Mouse (Mus musculus): ENCODE measurements around the gene Tmem259.
A peak's percentile ranks its signal among the peaks of the same experiment; 100 is the strongest.

Tmem259 gene

DNA sequence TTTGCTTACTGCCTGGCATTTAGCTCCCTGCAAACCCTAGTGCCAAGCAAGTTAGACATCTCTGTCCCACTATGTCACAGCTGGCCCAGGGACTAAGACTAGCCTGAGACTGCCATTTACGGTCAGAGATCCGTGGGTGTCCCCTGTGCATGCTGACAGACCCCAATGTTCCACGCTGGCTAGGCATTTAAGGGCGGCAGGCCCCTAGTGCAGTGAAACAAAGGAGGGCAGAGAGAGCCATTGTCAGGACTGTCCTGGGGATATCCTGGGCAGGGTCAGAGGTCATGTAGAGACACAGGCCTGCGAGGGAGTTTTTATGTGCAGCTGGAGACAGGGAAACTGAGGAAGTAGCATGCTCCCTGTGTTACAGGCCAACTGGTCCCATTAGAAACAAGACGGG is 50.3 kb downstream of the Tmem259 start:
- no peak for DNase-seq

DNA sequence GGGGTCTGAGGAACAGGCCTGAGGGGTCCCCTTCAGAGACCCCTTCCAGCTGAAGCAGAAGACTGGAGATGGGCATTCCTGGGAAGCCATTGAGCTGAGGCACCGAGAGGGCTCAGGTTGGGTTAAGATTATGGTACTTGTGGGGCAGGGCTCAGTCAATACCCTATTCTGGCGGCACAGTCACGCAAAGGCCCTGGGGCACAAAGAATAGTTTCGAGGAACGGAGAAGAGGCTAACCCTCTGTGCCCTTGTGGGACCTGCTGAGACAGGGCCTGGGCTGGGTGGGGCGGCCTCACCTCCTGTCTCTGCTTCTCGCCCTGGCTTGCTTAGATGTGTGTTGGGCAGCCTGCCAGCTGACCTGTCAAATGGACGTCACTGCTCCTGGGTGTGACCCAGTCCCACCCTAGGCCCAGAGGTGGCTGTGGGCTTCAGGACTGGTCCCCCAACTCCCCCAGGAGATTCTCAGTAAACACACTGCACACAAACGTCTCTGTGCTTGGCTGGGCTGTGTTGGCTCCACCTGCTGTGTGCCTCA is 50.9 kb downstream of the Tmem259 start:
- peak; percentile 30 to 60 for DNase-seq

DNA sequence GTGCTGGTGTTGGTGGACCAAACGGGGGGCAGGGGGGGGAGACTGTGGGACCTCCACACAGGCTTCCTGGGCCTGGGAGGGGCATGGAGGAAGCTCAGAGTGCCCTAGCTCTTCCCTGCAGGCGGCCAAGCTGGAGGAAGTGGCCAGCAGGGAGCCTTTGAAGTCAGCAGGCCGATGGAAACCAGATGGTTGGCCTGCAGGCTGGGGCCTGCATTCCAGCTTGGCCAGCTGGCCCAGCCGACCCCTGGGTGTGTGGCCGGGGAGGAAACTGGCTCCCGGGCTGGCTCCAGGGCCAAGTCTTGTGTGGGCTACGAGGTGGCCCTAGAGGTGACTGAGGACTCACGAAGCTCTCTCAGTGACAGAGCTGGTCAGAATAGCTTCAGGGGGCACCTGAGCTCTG is 51.4 kb downstream of the Tmem259 start:
- DNase-seq: peak in 1 of 2 experiments; percentile 68

DNA sequence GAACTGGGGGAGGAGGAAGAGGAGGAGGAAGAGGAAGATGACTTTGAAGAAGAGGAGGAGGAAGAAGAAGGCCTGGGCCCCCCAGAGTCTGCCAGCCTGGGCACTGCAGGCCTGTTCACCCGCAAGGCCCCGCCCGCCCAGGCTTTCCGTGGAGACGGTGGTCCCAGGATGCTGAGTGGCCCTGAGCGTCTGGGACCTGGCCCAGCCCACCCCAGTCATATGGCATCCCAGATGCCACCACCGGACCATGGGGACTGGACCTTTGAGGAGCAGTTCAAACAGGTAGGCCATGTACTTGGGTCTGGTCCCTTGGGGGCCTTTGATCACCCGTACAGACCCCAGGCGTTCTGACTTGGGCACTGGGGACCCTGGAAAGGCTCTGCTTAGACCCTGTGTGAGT is 52.3 kb downstream of the Tmem259 start:
- no peak for DNase-seq

DNA sequence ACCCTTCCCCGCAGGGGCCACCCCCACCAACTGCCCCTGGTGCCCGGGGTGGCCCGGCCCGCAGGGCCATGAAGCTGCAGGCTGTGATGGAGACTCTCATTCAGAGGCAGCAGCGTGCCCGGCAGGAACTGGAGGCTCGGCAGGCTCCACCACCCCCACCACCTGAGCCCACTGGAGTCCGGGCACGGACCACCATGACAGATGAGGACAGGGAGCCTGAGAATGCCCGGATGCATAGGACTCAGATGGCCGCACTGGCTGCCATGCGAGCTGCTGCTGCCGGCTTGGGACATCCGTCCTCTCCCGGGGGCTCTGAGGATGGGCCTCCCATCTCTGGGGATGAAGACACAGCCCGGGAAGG is 53.3 kb downstream of the Tmem259 start:
- no peak for DNase-seq

DNA sequence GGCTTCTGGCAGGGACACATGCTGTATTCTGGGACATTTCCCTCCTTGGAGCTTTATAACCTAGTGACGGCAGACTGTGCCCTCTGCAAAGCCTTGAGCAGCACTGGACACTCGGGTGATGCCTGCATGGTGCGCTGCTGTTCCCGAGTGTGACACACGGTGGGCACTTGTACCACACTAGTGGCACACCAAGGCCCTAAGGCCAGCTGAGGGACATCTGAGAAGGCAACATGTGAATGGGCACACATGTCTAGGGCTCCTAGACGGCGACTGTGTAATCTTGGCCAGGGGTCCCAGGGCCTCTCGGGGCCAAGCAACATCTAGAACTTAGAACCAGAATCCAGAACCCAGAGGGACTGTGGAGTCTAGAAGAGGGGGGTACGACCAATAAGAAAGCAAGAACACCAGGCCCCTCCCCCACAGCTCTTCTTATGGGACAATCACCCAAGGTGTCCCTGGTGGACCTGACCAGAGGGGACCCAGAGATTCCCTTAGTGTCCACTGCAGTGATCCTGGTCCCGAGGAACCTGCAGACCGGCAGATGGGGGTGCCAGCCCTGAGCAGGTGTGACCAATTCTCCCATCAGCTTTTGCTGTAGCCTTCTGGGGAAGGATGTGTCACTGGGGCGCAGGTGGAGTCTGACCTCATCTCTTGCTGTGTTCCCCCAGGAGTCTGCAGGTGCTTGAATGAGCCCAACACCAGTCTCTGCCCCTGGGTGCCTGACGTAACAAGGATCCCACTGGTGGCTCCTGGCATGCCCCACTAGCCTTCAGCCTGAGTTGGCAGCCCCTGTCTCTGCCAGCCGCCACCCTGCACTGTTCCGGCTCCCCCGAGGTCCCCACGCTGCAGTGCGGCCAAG is 53.9 kb downstream of the Tmem259 start:
- no peak for DNase-seq

DNA sequence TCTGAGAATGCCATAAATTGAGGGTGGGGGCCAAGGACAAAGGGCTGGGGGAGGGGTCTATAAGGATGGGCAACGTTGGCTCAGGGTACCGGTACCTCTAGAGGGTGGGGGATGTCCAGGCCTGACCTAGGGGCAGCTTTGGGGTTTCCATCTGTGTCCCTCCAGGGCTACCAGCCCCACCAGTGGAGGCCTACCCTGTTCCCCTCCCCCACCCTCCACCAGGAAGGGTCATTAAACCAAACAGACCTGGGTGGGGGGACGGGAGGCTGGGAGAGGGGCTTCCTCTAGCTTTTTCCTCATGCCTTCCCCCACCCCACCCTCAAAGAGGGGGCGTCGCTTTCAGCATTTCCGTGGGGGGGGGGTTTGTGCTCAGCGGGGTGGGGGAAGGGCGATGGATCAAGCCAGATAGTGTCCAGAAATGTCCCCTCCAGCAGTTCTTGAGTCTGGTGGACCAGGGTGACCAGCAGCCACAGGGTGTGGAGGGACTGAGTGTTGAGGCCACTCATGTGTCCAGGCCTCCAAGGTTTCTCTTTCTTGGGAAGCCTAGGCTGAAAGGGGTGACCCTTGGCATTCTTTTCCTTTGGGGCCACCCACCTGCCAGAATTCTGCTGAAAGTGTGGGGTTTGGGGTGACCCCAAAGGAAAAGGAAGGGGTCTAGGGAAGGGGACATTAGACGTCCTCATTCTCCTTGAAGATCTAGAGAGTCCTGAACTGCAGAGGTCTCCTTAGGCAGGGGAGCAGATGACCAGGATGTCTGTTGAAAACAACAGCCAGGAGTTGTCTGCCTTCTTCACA is 55.0 kb downstream of the Tmem259 start:
- no peak for DNase-seq

DNA sequence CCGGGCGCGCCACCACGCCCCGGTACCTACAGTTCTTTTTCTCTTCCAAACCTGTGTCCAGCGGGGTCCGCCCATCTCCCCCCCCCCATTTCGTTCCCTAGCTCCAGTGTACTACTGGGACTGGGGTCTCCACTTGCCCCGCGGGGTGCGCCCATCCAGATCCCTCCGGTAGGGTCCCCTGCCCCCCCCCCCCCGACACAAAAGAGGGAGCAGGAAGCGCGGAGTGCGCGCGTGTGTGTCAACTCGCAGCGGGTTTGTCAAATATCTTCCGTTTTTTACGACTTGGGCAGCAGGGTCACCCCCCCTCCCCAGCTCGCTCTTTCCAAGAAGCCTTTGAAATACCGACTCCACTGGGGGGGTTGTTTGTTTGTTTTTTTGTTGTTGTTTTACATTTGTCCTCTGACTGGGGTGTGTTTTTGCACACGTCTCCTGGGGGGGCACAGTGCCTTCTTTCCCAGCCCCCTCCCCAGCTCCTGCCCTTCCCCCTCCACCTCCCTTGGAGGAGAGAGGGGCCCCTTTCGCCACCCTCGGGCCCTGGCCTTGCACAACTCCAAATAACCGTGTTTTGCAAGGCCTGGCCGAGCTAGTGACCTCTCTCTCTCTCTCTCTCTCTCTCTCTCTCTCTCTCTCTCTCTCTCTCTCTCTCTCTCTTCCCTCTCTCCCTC is 56.0 kb downstream of the Tmem259 start:
- DNase-seq: peak in 1 of 2 experiments; percentile 53

DNA sequence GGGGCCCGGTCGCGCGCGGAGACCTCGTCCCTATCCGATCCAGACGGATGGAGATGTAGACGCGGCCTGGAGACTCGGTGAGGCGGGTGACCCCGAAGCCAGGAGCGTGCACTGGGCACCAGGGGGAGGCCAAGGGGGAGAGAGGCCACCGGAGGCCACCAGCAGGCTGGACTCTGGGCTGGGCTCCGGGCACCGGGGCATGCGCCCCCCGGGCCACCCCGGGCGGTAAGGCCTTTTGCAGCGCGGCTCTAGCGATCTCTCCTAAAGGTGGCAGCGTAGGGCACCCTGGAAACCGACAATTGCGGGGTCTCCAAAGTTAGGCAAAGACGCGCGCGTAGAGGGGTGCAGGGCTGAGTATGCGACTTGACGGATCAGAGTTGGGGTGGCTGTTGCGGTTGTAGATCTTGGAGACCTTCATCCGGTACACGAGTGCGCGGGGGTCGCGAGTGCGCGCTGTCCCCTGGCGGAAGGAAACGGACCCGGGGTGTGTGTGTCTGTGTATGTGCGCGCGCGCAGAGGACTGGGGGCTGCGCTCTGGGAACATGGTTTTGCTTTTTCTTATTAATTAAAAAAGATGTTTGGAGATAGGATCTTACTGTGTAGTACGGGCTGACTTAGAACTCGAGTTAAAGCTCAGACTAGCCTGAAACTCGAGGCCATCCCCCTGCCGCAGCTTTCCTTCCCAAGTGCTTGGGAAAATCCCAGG is 56.7 kb downstream of the Tmem259 start:
- peak in 1 of 2 experiments; percentile 72 for DNase-seq

DNA sequence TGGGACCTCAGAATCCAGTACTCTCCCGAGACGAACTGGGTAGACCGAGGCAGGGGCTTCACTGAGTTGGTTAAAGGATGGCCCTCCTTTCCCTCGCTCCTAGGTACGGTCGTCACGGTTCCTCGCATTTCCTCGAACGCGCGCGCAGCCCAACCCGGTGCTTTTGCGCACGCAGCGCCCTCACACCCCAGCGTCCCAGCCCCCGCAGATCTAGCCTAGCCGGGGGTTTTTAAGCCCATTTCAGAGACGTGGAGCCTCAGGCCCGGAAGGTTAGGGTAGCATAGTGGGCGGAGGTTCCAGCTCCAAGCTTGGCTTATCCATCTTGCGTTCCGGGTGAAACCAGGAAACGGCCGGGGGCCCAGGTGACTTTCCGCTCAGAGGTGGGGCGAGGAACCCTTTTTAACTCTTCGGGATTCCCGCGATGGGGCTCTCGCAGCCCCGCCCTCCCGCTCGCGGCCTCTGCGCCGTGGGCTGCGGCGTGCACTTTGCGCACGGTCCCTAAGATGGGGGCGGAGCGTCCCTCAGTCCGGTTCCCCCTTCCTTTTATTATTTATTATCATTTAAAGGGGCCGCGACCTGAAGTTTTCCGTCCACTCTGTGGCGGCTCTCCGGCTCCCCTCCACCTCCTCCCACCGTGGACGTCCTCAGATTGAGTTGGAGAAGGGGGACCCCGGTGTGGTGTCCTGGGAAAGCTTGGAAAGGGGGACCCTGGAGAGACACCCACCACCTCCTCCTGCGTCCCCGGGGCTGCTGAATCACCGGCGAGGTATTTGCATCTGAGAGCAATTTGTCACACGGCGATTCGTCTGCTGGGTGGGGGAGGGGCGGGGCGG is 57.4 kb downstream of the Tmem259 start, which contains the start of gene Arid3a:
Gene Arid3a, plus strand, starts transcription at position 553 of the 833 bp plus-strand sequence.
- DNase-seq: peak; percentile 91 to 93

DNA sequence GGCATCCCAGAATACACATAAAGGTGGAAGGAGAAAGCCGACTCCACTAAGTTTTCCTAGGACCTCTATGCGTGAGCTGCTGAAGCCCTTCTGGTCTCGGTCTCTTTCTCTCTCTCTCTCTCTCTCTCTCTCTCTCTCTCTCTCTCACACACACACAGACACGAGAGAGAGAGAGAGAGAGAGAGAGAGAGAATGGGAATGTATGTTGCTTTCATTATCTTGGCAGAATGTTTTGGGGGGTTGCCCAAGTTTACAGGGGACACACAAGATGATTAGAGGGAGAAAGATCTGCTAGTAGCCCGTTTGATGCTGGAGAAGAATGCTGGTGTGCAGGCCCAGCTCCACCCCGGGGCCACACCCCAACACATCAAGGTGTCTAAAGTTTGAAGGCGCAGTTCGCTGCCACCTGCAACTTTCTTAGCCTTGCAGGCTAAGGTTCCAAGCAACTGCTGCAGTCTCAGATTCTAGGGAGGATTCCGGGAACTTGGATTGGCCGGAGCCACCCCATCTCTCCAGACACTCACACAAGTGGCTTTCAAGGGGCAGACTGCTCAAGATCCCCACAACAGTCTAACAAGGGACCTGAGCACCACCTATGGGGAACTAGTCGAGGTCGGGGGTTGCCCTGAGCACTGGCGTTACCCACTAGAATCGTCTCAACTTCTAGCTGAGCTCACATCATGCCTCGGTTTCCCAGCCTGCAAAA is 58.2 kb downstream of the Tmem259 start:
- no peak for DNase-seq

DNA sequence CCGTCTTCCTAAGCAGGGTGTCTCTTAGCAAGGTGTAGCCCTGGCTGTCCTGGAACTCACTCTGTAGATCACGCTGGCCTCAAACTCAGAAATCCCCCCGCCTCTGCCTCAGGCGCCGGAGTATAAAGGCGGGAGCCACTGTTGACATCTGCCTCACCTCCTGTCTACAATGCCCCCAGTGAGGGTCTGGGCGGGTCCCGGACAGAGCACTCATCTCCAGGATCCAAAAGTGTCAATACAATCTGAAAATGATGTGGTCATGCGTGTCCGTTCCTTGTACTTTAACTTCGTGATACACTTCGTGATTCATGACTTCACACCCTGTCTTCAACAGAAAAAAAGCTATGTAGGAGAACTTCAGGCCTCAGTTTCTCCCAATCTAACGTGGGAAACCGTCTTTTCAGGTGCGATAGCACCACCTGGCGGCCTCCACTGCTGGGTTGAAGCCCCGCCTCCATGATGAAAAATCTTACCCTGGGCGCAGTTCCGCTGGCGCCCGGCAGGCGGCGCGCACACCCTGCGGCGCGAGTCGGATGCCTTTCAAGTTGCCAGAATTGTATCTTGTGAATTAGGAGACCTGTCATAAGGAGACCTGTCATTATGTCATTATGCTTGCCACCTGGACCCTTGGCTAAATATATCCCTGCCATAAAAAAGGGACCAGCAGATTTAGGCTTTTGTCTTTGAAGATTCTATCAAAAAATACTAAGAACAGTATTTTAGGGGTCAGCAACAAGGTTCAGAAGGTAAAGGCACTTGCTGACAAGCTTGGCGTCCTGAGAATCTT is 58.9 kb downstream of the Tmem259 start:
- DNase-seq: peak; percentile 88 to 97
